In genomic region chr7:143407931-143408501, GRCm38 (mm10) we compare ENCODE assay signal across 8 mouse cellular contexts. TPM values are rescaled to one million over a fixed set of nuclear protein-coding genes. Genes with fewer than 3 reads are reported as not detected.
DNase-seq lines count a peak whose midpoint lies in the region; ATAC-seq and TF ChIP-seq lines count a peak whose summit lies in the region.

No protein-coding gene starts in this region.

- WGBS in liver, embryonic 11.5 days: 64% methylated on average over 9 of the region's 9 CpGs
- WGBS in limb, embryonic 13.5 days: 64% methylated on average over 9 of the region's 9 CpGs
- WGBS in stomach, postnatal 0 days: 17% methylated on average over 9 of the region's 9 CpGs

- H3K4me1 ChIP-seq in liver, embryonic 11.5 days (replicated peaks; ENCODE audit: control insufficient read depth, insufficient read depth, low read length): no peaks in the 10 kb centered on the region
- H3K4me1 ChIP-seq in limb, embryonic 13.5 days: peaks cover 32% of the 10 kb centered on the region
- peaks cover 9% of the 10 kb centered on the region for H3K4me1 ChIP-seq in stomach, postnatal 0 days (replicated peaks; ENCODE audit: control insufficient read depth, insufficient read depth)

- no peaks in the 10 kb centered on the region for H3K27me3 ChIP-seq in liver, embryonic 11.5 days (replicated peaks; ENCODE audit: control insufficient read depth, insufficient read depth, low read length)
- H3K27me3 ChIP-seq in limb, embryonic 13.5 days: no peaks in the 10 kb centered on the region
- H3K27me3 ChIP-seq in stomach, postnatal 0 days (ENCODE audit: control insufficient read depth, insufficient read depth, low read length): no peaks in the 10 kb centered on the region

- ATAC-seq in liver, embryonic 11.5 days (replicated peaks; ENCODE audit: low FRiP score): no peak
- peak; percentile 29; the same call in 1 of the 2 replicates for ATAC-seq in limb, embryonic 13.5 days (ENCODE audit: low FRiP score, low read depth)
- peak; percentile 66 for ATAC-seq in stomach, postnatal 0 days (ENCODE audit: low FRiP score, low TSS enrichment)
- no peak for ATAC-seq in cerebellum, adult (ENCODE audit: insufficient number of reproducible peaks, low FRiP score, low TSS enrichment)
- no peak for ATAC-seq in granulocyte monocyte progenitor cell, adult 5-6 weeks (replicated peaks; ENCODE audit: poor library complexity, severe bottlenecking)

- no peaks in the 10 kb centered on the region for H3K9me3 ChIP-seq in liver, embryonic 11.5 days (ENCODE audit: control insufficient read depth, low read length)
- no peaks in the 10 kb centered on the region for H3K9me3 ChIP-seq in limb, embryonic 13.5 days
- no peaks in the 10 kb centered on the region for H3K9me3 ChIP-seq in stomach, postnatal 0 days (ENCODE audit: control insufficient read depth, low read length)

- H3K4me2 ChIP-seq in liver, embryonic 11.5 days: no peak overlapping the region
- H3K4me2 ChIP-seq in limb, embryonic 13.5 days (replicated peaks): no peak overlapping the region
- no peak overlapping the region for H3K4me2 ChIP-seq in stomach, postnatal 0 days (replicated peaks; ENCODE audit: low read depth)

- no peak overlapping the region for H3K4me3 ChIP-seq in liver, embryonic 11.5 days (ENCODE audit: low read depth, low read length)
- H3K4me3 ChIP-seq in limb, embryonic 13.5 days: no peak overlapping the region
- no peak overlapping the region for H3K4me3 ChIP-seq in stomach, postnatal 0 days (ENCODE audit: low read depth, low read length)

- H3K36me3 ChIP-seq in liver, embryonic 11.5 days (ENCODE audit: control insufficient read depth, insufficient read depth, low read length): no peaks in the 10 kb centered on the region
- no peaks in the 10 kb centered on the region for H3K36me3 ChIP-seq in limb, embryonic 13.5 days
- H3K36me3 ChIP-seq in stomach, postnatal 0 days (ENCODE audit: control insufficient read depth, insufficient read depth, low read length): no peaks in the 10 kb centered on the region

- H3K9ac ChIP-seq in liver, embryonic 11.5 days (ENCODE audit: low read depth, low read length): no peak overlapping the region
- no peak overlapping the region for H3K9ac ChIP-seq in limb, embryonic 13.5 days
- H3K9ac ChIP-seq in stomach, postnatal 0 days (ENCODE audit: low read length): no peak overlapping the region

- no peak for TF ChIP-seq CTCF in stomach, postnatal 0 days (IDR thresholded peaks at IDR 0.05; ENCODE audit: low read depth)

- peak; percentile 4 for DNase-seq in liver
- DNase-seq in liver, embryonic 11.5 days (ENCODE audit: low spot score): no peak
- peak; percentile 54 for DNase-seq in heart, postnatal 25 days (ENCODE audit: low spot score)
- no peak for DNase-seq in stomach, postnatal 0 days (ENCODE audit: low spot score)
- DNase-seq in layer of hippocampus, adult 11-12 months (ENCODE audit: low spot score): no peak

- no peak overlapping the region for H3K27ac ChIP-seq in liver, embryonic 11.5 days (ENCODE audit: low read depth, low read length)
- H3K27ac ChIP-seq in limb, embryonic 13.5 days: peak overlapping the region; percentile 84; the same call in 1 of the 2 replicates
- peak overlapping the region; percentile 77 for H3K27ac ChIP-seq in stomach, postnatal 0 days (replicated peaks)

- no peak for TF ChIP-seq EP300 in stomach, postnatal 0 days (optimal IDR thresholded peaks at IDR 0.05)

- intact Hi-C loops in heart, postnatal 25 days (cut with DNase I): loop anchor here (2.0 kb wide), 1 partner anchor 51 kb away; no protein-coding TSS in a partner anchor

RNA-seq across cellular contexts. Expression of gene Cdkn1c, which starts 52.8 kb away (rescaled TPM):
- 572 and 617 TPM in 2 replicates for polyA plus RNA-seq in liver, embryonic 11.5 days (2014; fragmentation: Nextera tagmentation; extraction: Ambion mirVana)
- total RNA-seq in heart, postnatal 25 days (2021): 10 to 100 TPM; 35.8 to 44.2 TPM
- 1,335 and 1,388 TPM in 2 replicates for polyA plus RNA-seq in limb, embryonic 13.5 days (2015; fragmentation: Nextera tagmentation; extraction: Ambion mirVana)
- polyA plus RNA-seq in stomach, postnatal 0 days (2015; fragmentation: Nextera tagmentation; extraction: Ambion mirVana): 185 and 199 TPM in 2 replicates
- not detected in 2 replicates for total RNA-seq in granulocyte monocyte progenitor cell, adult 5-6 weeks (2014; fragmentation: Nextera tagmentation)
- total RNA-seq in granulocyte monocyte progenitor cell, adult 5-6 weeks (2017): 0.41 TPM in 1 of 2 replicates, not detected in the other

Comparison
In these comparisons a context has a peak if more than half of its experiments do, and no peak if none do; other contexts are left out.
1. DNase-seq: peak in liver (single experiment) and heart, postnatal 25 days (single experiment); none in liver, embryonic 11.5 days (single experiment), stomach, postnatal 0 days (single experiment) and layer of hippocampus, adult 11-12 months (single experiment).
2. ATAC-seq: peak in limb, embryonic 13.5 days (single experiment) and stomach, postnatal 0 days (single experiment); none in liver, embryonic 11.5 days (single experiment), cerebellum, adult (single experiment) and granulocyte monocyte progenitor cell, adult 5-6 weeks (single experiment).